Mouse (Mus musculus) layer of hippocampus, postnatal 25 days (tissue): ENCODE data around the gene Csnk1e. TPM values are rescaled to one million over a fixed set of nuclear protein-coding genes. Genes with fewer than 3 reads are reported as not detected.

ENCODE experiments used
- DNase-seq, 2 experiments: peaks; one replicate each; pipeline ENCODE4 v3.0.0; 2022; ENCODE audit warnings: mixed read lengths in 2 of 2, low spot score in 1 of 2; ENCODE audit errors: extremely low spot score in 1 of 2
- total RNA-seq, 2 experiments: library from RNA; stranded (reverse); gene quantifications; 2 replicates each; pipeline ENCODE4 v1.2.3; 2021

The Csnk1e gene
- total RNA-seq, 2 experiments from 2014 or later = 110 to 121 TPM

- DNase-seq = no peak
These were observed 26.8 kb downstream of the Csnk1e start for GRCm38 (mm10) chr15:79428616-79429015.

GRCm38 (mm10) chr15:79427516-79427915, 27.9 kb downstream of the Csnk1e start:
- DNase-seq = no peak

GRCm38 (mm10) chr15:79425516-79425915, 29.9 kb downstream of the Csnk1e start:
- no peak for DNase-seq

GRCm38 (mm10) chr15:79424602-79425001, 30.8 kb downstream of the Csnk1e start:
- DNase-seq = no peak

- DNase-seq = no peak
These were observed 32.6 kb downstream of the Csnk1e start for GRCm38 (mm10) chr15:79422715-79423243.

- DNase-seq = no peak
These were observed 36.7 kb downstream of the Csnk1e start for GRCm38 (mm10) chr15:79418677-79419076.

GRCm38 (mm10) chr15:79418265-79418664, 37.1 kb downstream of the Csnk1e start:
- DNase-seq = no peak

- DNase-seq = no peak
These were observed 38.0 kb downstream of the Csnk1e start for GRCm38 (mm10) chr15:79417379-79417778.

- no peak for DNase-seq
These were observed 38.8 kb downstream of the Csnk1e start for GRCm38 (mm10) chr15:79416460-79417085.

- DNase-seq = no peak
These were observed 40.9 kb downstream of the Csnk1e start for GRCm38 (mm10) chr15:79414513-79414912.

GRCm38 (mm10) chr15:79413802-79414201, 41.6 kb downstream of the Csnk1e start:
- no peak for DNase-seq

- DNase-seq = no peak
These were observed 42.2 kb downstream of the Csnk1e start for GRCm38 (mm10) chr15:79413201-79413600.

- no peak for DNase-seq
These were observed 43.9 kb downstream of the Csnk1e start for GRCm38 (mm10) chr15:79411363-79412065.

GRCm38 (mm10) chr15:79409077-79409573, 46.2 kb downstream of the Csnk1e start:
- no peak for DNase-seq

- DNase-seq = no peak
These were observed 48.8 kb downstream of the Csnk1e start for GRCm38 (mm10) chr15:79406564-79406963.

GRCm38 (mm10) chr15:79404277-79404676, 51.1 kb downstream of the Csnk1e start:
- no peak for DNase-seq

GRCm38 (mm10) chr15:79403763-79404210, 51.6 kb downstream of the Csnk1e start:
- no peak for DNase-seq

GRCm38 (mm10) chr15:79402836-79403762, 52.3 kb downstream of the Csnk1e start, which contains the start of gene Tmem184b:
Tmem184b (minus strand) TSS chr15:79403569.
- DNase-seq = peak; percentile 77 to 88

- no peak for DNase-seq
These were observed 53.2 kb downstream of the Csnk1e start for GRCm38 (mm10) chr15:79402176-79402575.

GRCm38 (mm10) chr15:79400975-79401365, 54.4 kb downstream of the Csnk1e start:
- DNase-seq = no peak
